Mouse (Mus musculus) effector memory CD4-positive, alpha-beta T cell, adult 7 months (primary cell): ENCODE data around the gene Allc. TPM values are rescaled to one million over a fixed set of nuclear protein-coding genes. Genes with fewer than 3 reads are reported as not detected.

Experiments used
- polyA plus RNA-seq: library from polyadenylated mRNA; unstranded; fragments of 100-300 nt; shearing (Covaris generic); gene quantifications from one replicate; pipeline ENCODE4 v1.2.1, GENCODE M21; 2017

Allc gene
- 0.37 TPM for polyA plus RNA-seq

GRCm38 (mm10) chr12:28582423-28582822 lies at the start of gene Allc:
Allc (minus strand) TSS chr12:28582523.

DNA sequence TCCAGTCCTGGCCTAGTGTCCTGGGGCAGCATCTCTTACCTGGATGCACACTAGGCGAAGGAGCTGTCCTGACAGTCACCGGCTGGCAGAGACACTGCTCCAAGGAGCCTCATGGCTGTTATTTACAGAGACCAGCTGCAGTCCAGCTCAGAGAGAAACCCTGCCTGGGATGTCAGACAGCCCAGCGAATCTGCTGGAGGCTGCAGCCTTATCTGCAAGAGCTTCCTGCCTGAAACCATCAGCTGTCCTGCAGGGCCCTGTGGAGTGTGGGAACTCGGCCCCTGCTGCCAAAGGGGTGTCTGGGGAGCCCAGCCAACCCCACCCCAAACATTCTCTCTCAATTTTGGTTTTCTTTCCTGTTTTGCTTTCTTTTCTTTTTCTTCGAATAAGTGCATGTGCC lies 40.9 kb upstream of the Allc start, which contains the start of gene Colec11:
Gene Colec11 (minus strand): TSS at position 183 of the 400 bp plus-strand sequence.

DNA sequence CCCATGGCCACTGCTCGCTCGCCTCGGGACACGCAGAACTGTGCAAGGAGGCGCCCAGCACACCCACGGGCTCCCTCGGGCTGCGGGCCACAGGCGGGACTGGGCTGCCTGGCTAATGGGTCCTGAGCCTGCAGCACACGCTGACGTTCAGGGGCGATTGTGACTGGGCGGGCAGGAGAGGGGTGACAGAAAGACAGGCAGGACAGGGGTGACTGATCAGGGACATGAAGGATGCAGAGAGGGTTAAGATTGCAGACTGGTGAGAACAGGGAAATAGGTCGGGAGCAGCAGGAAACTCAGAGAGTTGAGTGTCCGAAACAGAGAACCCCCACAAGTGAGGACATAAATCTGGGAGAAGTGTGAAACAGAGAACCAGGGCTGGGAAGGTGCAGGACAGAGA lies 30.0 kb downstream of the Allc start, which contains the start of gene Dcdc2c:
Gene Dcdc2c (minus strand): TSS at position 101 of the 400 bp plus-strand sequence.

Other genes starting within 250 kb of the Allc start
- not detected for gene Dcdc2c, start 30.1 kb downstream of the Allc start, polyA plus RNA-seq
- gene Colec11, start 40.9 kb upstream of the Allc start, polyA plus RNA-seq, result not detected
- 924 TPM for gene Rps7, start 53.4 kb upstream of the Allc start, polyA plus RNA-seq
- 35.2 TPM for gene Rnaseh1, start 67.1 kb upstream of the Allc start, polyA plus RNA-seq
- 43.5 TPM for gene Adi1, start 92.7 kb upstream of the Allc start, polyA plus RNA-seq
- gene Trappc12, start 167.9 kb upstream of the Allc start, polyA plus RNA-seq, result 55.2 TPM
- gene Eipr1, start 169.3 kb upstream of the Allc start, polyA plus RNA-seq, result 44.4 TPM